ENCODE assay signal across 12 mouse cellular contexts in the genomic region with DNA sequence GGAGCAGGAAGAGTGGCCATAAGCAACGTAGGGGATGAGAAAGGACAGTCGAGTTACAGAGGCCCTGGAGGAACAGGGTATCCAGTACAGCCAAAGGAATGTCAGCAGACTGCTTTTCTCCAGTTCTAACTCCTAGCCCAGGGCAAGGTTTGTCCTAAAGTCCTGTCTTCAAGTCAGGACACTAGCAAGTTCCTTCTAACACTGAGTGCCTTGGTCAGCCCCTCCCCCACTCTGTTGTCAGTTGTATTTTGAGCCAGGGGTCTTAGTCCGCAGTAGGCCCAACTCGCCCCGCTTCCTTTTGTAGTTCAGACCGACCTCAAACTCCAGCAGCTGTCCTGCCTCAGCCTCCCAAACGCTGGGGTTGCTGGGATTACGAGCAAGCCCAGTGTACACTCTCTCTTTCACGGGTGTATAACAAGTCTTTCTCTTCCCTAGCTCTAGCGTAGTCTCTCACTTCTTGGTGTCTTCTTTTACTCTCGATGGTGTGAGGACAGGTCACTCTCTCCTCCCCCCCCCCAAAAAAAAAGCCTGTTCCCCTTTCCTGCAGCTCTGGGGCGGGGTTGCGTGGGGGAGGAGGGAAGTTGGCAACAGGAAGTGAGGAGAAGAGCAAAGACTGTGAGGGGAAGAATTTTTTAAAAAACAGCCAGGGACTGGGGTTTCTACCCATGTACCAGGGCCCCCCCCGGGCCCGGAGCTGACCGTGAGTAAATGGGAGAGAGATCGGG. TPM values are rescaled to one million over a fixed set of nuclear protein-coding genes. Genes with fewer than 3 reads are reported as not detected.
DNase-seq lines count a peak whose midpoint lies in the region; ATAC-seq lines count a peak whose summit lies in the region.
"Had no signal": no experiment of that assay in that cellular context is flagged by ENCODE, and none has a peak within 500 bp of the region (broad histone marks: within the 10 kb centered on the region; RNA-seq: fewer than 3 reads in every experiment).

No protein-coding gene starts in this region.

- H3K27me3 ChIP-seq in heart, embryonic 13.5 days (replicated peaks): peaks cover 76% of the 10 kb centered on the region
- peaks cover 34% of the 10 kb centered on the region for H3K27me3 ChIP-seq in forebrain, embryonic 16.5 days (replicated peaks; ENCODE audit: control insufficient read depth, insufficient read depth, low read length)

- no peaks in the 10 kb centered on the region for H3K9me3 ChIP-seq in heart, embryonic 13.5 days
- H3K9me3 ChIP-seq in forebrain, embryonic 16.5 days (ENCODE audit: control insufficient read depth, low read length): peaks cover 2% of the 10 kb centered on the region; the same call in 1 of the 2 replicates
- H3K9me3 ChIP-seq: embryonic facial prominence, embryonic 15.5 days had no signal

- H3K4me1 ChIP-seq in heart, embryonic 13.5 days: peaks cover 22% of the 10 kb centered on the region
- peaks cover 7% of the 10 kb centered on the region for H3K4me1 ChIP-seq in forebrain, embryonic 16.5 days (replicated peaks; ENCODE audit: control insufficient read depth, insufficient read depth, low read length)

- no peak overlapping the region for H3K9ac ChIP-seq in heart, embryonic 13.5 days
- no peak overlapping the region for H3K9ac ChIP-seq in forebrain, embryonic 16.5 days (replicated peaks; ENCODE audit: low read depth, low read length)
- H3K9ac ChIP-seq: embryonic facial prominence, embryonic 15.5 days had no signal

- no peaks in the 10 kb centered on the region for H3K36me3 ChIP-seq in heart, embryonic 13.5 days
- H3K36me3 ChIP-seq in forebrain, embryonic 16.5 days (ENCODE audit: control insufficient read depth, insufficient read depth): no peaks in the 10 kb centered on the region
- H3K36me3 ChIP-seq: embryonic facial prominence, embryonic 15.5 days had no signal

- WGBS in heart, embryonic 13.5 days: 51% methylated on average over 17 of the region's 17 CpGs
- 77% methylated on average over 17 of the region's 17 CpGs for WGBS in forebrain, embryonic 16.5 days

- DNase-seq in heart, postnatal 25 days (ENCODE audit: low spot score): no peak
- peak; percentile 51 for DNase-seq in CD4-positive helper T cell, adult 2 months (ENCODE audit: low read depth, low spot score)
- peak; percentile 73 for DNase-seq in induced T-regulatory cell, adult 2 months (ENCODE audit: low read depth)
- no peak for DNase-seq in urinary bladder, postnatal 14 days (ENCODE audit: low spot score)
- DNase-seq: gastrocnemius, postnatal 14 days had no signal

- H3K4me2 ChIP-seq in heart, embryonic 13.5 days: 0 out of 2 replicates have a peak overlapping the region, but pooled peaks have one; percentile 3
- no peak overlapping the region for H3K4me2 ChIP-seq in forebrain, embryonic 16.5 days (ENCODE audit: low read length)
- H3K4me2 ChIP-seq: embryonic facial prominence, embryonic 15.5 days had no signal

- ATAC-seq in heart, embryonic 13.5 days (ENCODE audit: extremely low read depth, insufficient number of reproducible peaks, low FRiP score, low TSS enrichment): no peak
- peak; percentile 80 for ATAC-seq in megakaryocyte, adult 5-6 weeks (ENCODE audit: poor library complexity, severe bottlenecking)
- ATAC-seq in cerebellum, adult (ENCODE audit: insufficient number of reproducible peaks, low FRiP score, low TSS enrichment): no peak
- no peak for ATAC-seq in forebrain, embryonic 16.5 days

- H3K27ac ChIP-seq in heart, embryonic 13.5 days (replicated peaks): no peak overlapping the region
- H3K27ac ChIP-seq in forebrain, embryonic 16.5 days (ENCODE audit: low read length): no peak overlapping the region
- H3K27ac ChIP-seq: embryonic facial prominence, embryonic 15.5 days had no signal

- intact Hi-C loops in heart, postnatal 25 days (cut with DNase I): no loop called here

- H3K4me3 ChIP-seq in heart, embryonic 13.5 days: 0 out of 2 replicates have a peak overlapping the region, but pooled peaks have one; percentile 8
- no peak overlapping the region for H3K4me3 ChIP-seq in forebrain, embryonic 16.5 days (replicated peaks; ENCODE audit: low read length)
- H3K4me3 ChIP-seq: embryonic facial prominence, embryonic 15.5 days; myocyte had no signal

RNA-seq across cellular contexts. Expression of gene Arhgap9, which starts 1.5 kb away (rescaled TPM):
- 1.7 and 1.9 TPM in 2 replicates for polyA plus RNA-seq in heart, embryonic 13.5 days (2015; fragmentation: Nextera tagmentation; extraction: Ambion mirVana)
- 1 to 10 TPM; 3.0 to 3.4 TPM for total RNA-seq in heart, postnatal 25 days (2021)
- 135 and 138 TPM in 2 replicates for total RNA-seq in megakaryocyte, adult 5-6 weeks (2015)
- total RNA-seq in megakaryocyte, adult 5-6 weeks (2017): 96.8 and 108 TPM in 2 replicates
- 0.49 and 1.2 TPM in 2 replicates for polyA plus RNA-seq in forebrain, embryonic 16.5 days (2015; fragmentation: Nextera tagmentation; extraction: Ambion mirVana)

RNA-seq across cellular contexts. Expression of gene Mars, which starts 11.7 kb away (rescaled TPM):
- 84.0 and 86.4 TPM in 2 replicates for polyA plus RNA-seq in heart, embryonic 13.5 days (2015; fragmentation: Nextera tagmentation; extraction: Ambion mirVana)
- 10 to 100 TPM; 37.9 to 38.9 TPM for total RNA-seq in heart, postnatal 25 days (2021)
- 38.4 and 47.8 TPM in 2 replicates for total RNA-seq in megakaryocyte, adult 5-6 weeks (2015)
- total RNA-seq in megakaryocyte, adult 5-6 weeks (2017): 80.3 and 95.2 TPM in 2 replicates
- polyA plus RNA-seq in forebrain, embryonic 16.5 days (2015; fragmentation: Nextera tagmentation; extraction: Ambion mirVana): 127 and 135 TPM in 2 replicates

RNA-seq across cellular contexts. Expression of gene Gli1, which starts 18.5 kb away (rescaled TPM):
- polyA plus RNA-seq in heart, embryonic 13.5 days (2015; fragmentation: Nextera tagmentation; extraction: Ambion mirVana): 0.93 and 1.4 TPM in 2 replicates
- 1 to 10 TPM in 1 of 2 experiments, under 1 TPM in 1; 0.89 to 1.1 TPM for total RNA-seq in heart, postnatal 25 days (2021)
- not detected in 2 replicates for total RNA-seq in megakaryocyte, adult 5-6 weeks (2015)
- not detected in 2 replicates for total RNA-seq in megakaryocyte, adult 5-6 weeks (2017)
- 1.3 and 1.4 TPM in 2 replicates for polyA plus RNA-seq in forebrain, embryonic 16.5 days (2015; fragmentation: Nextera tagmentation; extraction: Ambion mirVana)

RNA-seq across cellular contexts. Expression of gene Inhbe, which starts 30.9 kb away (rescaled TPM):
- 0.06 TPM in 1 of 2 replicates, not detected in the other for polyA plus RNA-seq in heart, embryonic 13.5 days (2015; fragmentation: Nextera tagmentation; extraction: Ambion mirVana)
- total RNA-seq in heart, postnatal 25 days (2021): not detected
- not detected in 2 replicates for total RNA-seq in megakaryocyte, adult 5-6 weeks (2015)
- 0.04 TPM in 1 of 2 replicates, not detected in the other for total RNA-seq in megakaryocyte, adult 5-6 weeks (2017)
- polyA plus RNA-seq in forebrain, embryonic 16.5 days (2015; fragmentation: Nextera tagmentation; extraction: Ambion mirVana): not detected in 2 replicates
- total RNA-seq: gastrocnemius, postnatal 14 days had no signal
- polyA plus RNA-seq: kidney, embryonic 16.5 days had no signal

RNA-seq across cellular contexts. Expression of gene Mbd6, which starts 34.5 kb away (rescaled TPM):
- polyA plus RNA-seq in heart, embryonic 13.5 days (2015; fragmentation: Nextera tagmentation; extraction: Ambion mirVana): 12.6 and 12.7 TPM in 2 replicates
- 10 to 100 TPM; 20.9 to 21.4 TPM for total RNA-seq in heart, postnatal 25 days (2021)
- 40.4 and 48.4 TPM in 2 replicates for total RNA-seq in megakaryocyte, adult 5-6 weeks (2015)
- total RNA-seq in megakaryocyte, adult 5-6 weeks (2017): 5.6 and 8.9 TPM in 2 replicates
- 10.2 and 15.3 TPM in 2 replicates for polyA plus RNA-seq in forebrain, embryonic 16.5 days (2015; fragmentation: Nextera tagmentation; extraction: Ambion mirVana)

Comparison
In these comparisons a context has a peak if more than half of its experiments do, and no peak if none do; other contexts are left out.
1. DNase-seq: peak in CD4-positive helper T cell, adult 2 months (single experiment) and induced T-regulatory cell, adult 2 months (single experiment); none in heart, postnatal 25 days (single experiment) and urinary bladder, postnatal 14 days (single experiment).
2. RNA of gene Arhgap9, which starts 1.5 kb away (total RNA-seq): 96.8 to 138 TPM in megakaryocyte, adult 5-6 weeks; 3.0 to 3.4 TPM in heart, postnatal 25 days; every median in the first group is over 10 times any median in the second.